Mouse (Mus musculus) brain, embryonic 14.5 days (tissue): ENCODE results near the gene Ppp2r2c.

Source experiments
- CTCF ChIP-seq: fragments of 200-500 bp; IDR thresholded peaks from 2 replicates; pipeline ENCODE4 v1.5.1; 2012; ENCODE audit warnings: inconsistent platforms, mild to moderate bottlenecking, moderate library complexity, borderline replicate concordance; ENCODE audit not compliant: insufficient read depth, insufficient read length; ENCODE audit errors: extremely low read depth
- POLR2A ChIP-seq: fragments of 200-500 bp; IDR thresholded peaks from 2 replicates; pipeline ENCODE4 v1.6.1; 2012; ENCODE audit warnings: mild to moderate bottlenecking, inconsistent platforms, borderline replicate concordance; ENCODE audit not compliant: poor library complexity, insufficient read depth, insufficient read length, severe bottlenecking; ENCODE audit errors: extremely low read depth

DNA sequence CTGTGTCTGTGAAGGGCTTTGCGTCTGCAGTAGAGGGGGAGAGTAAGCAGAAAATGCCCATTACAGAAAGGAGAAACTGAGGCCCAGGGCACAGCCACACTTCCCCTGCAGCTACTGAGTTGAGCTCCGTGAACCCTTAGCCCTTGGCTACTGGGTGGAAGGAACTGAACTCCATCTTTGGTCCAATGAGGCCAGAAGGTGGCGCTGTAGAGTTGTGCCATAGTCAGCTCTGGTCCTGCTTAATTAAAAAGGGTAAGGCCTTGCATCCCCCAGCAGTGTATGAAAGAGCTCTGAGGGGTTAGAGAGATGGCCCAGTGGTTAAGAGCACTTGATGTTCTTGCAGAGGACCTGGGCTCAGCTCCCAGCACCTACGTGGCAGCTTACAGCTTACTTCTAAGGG lies 60.4 kb downstream of the Ppp2r2c start:
- TF ChIP-seq POLR2A (no peak), CTCF (peak; percentile 51; the same call in 1 of the 2 replicates)
